Comparison of ENCODE assay signal across 18 mouse cellular contexts in genomic region chr2:51238992-51239391, GRCm38 (mm10).
DNase-seq lines count a peak whose midpoint lies in the region; ATAC-seq and TF ChIP-seq lines count a peak whose summit lies in the region.
"Had no signal": no experiment of that assay in that cellular context is flagged by ENCODE, and none has a peak within 500 bp of the region (broad histone marks: within the 10 kb centered on the region; RNA-seq: fewer than 3 reads in every experiment).

No protein-coding gene starts in this region.

- DNase-seq in kidney, postnatal 14 days, result no peak
- no peak for DNase-seq in testis, postnatal 10 days (ENCODE audit: low spot score)
- DNase-seq: adrenal gland, adult 2 months; cerebellum, adult 11 months; cerebellum, postnatal 36 days; layer of hippocampus, postnatal 36 days; right cerebral cortex, postnatal 25 days; thymus, adult 2 months had no signal

- H3K27ac ChIP-seq in kidney, embryonic 15.5 days, result no peak overlapping the region
- H3K27ac ChIP-seq in midbrain, embryonic 15.5 days, result no peak overlapping the region
- H3K27ac ChIP-seq in midbrain, embryonic 13.5 days, result no peak overlapping the region
- peak overlapping the region; percentile 79 for H3K27ac ChIP-seq in embryonic fibroblast, embryonic 13.5 days (ENCODE audit: insufficient read depth, low read length)
- H3K27ac ChIP-seq: forebrain, embryonic 15.5 days had no signal

- no peak overlapping the region for H3K9ac ChIP-seq in kidney, embryonic 15.5 days
- no peak overlapping the region for H3K9ac ChIP-seq in midbrain, embryonic 15.5 days
- no peak overlapping the region for H3K9ac ChIP-seq in midbrain, embryonic 13.5 days (replicated peaks)
- H3K9ac ChIP-seq: forebrain, embryonic 15.5 days had no signal

- H3ac ChIP-seq in myocyte (ENCODE audit: control insufficient read depth, insufficient read length), result no peak overlapping the region

- peak overlapping the region; percentile 48; the same call in 1 of the 2 replicates for H3K4me2 ChIP-seq in kidney, embryonic 15.5 days
- peak overlapping the region; percentile 34; the same call in 1 of the 2 replicates for H3K4me2 ChIP-seq in midbrain, embryonic 15.5 days
- no peak overlapping the region for H3K4me2 ChIP-seq in midbrain, embryonic 13.5 days (replicated peaks)
- peak overlapping the region; percentile 82 for H3K4me2 ChIP-seq in myocyte (ENCODE audit: low read depth)
- H3K4me2 ChIP-seq: liver, embryonic 11.5 days had no signal

- no peak for TF ChIP-seq CTCF in embryonic fibroblast, embryonic 13.5 days (IDR thresholded peaks at IDR 0.05; ENCODE audit: borderline replicate concordance, insufficient read depth, low read length)

- H3K36me3 ChIP-seq in kidney, embryonic 15.5 days, result no peaks in the 10 kb centered on the region
- H3K36me3 ChIP-seq in midbrain, embryonic 15.5 days (replicated peaks), result no peaks in the 10 kb centered on the region
- H3K36me3 ChIP-seq in midbrain, embryonic 13.5 days, result no peaks in the 10 kb centered on the region
- H3K36me3 ChIP-seq in myocyte (ENCODE audit: control insufficient read depth, insufficient read depth), result no peaks in the 10 kb centered on the region
- H3K36me3 ChIP-seq: forebrain, embryonic 15.5 days had no signal

- H3K4me1 ChIP-seq in kidney, embryonic 15.5 days, result peaks cover 12% of the 10 kb centered on the region
- peaks cover 12% of the 10 kb centered on the region; the same call in 1 of the 2 replicates for H3K4me1 ChIP-seq in midbrain, embryonic 15.5 days
- H3K4me1 ChIP-seq in midbrain, embryonic 13.5 days (replicated peaks), result peaks cover 23% of the 10 kb centered on the region
- peaks cover 12% of the 10 kb centered on the region for H3K4me1 ChIP-seq in embryonic fibroblast, embryonic 13.5 days (ENCODE audit: control insufficient read depth, insufficient read depth, low read length)
- H3K4me1 ChIP-seq: megakaryocyte, embryonic 14.5 days had no signal

- H3K27me3 ChIP-seq in kidney, embryonic 15.5 days, result no peaks in the 10 kb centered on the region
- H3K27me3 ChIP-seq in midbrain, embryonic 15.5 days (replicated peaks), result no peaks in the 10 kb centered on the region
- no peaks in the 10 kb centered on the region for H3K27me3 ChIP-seq in midbrain, embryonic 13.5 days
- no peaks in the 10 kb centered on the region for H3K27me3 ChIP-seq in myocyte (ENCODE audit: control insufficient read depth, insufficient read depth, insufficient read length)
- H3K27me3 ChIP-seq: forebrain, embryonic 15.5 days; megakaryocyte, embryonic 14.5 days had no signal

- no peaks in the 10 kb centered on the region for H3K79me2 ChIP-seq in myocyte (ENCODE audit: control insufficient read depth, insufficient read depth)

- no peak overlapping the region for H3K4me3 ChIP-seq in kidney, embryonic 15.5 days (replicated peaks)
- no peak overlapping the region for H3K4me3 ChIP-seq in midbrain, embryonic 15.5 days
- H3K4me3 ChIP-seq in midbrain, embryonic 13.5 days (replicated peaks), result no peak overlapping the region
- no peak overlapping the region for H3K4me3 ChIP-seq in embryonic fibroblast, embryonic 13.5 days (ENCODE audit: insufficient read depth, low read length)
- no peak overlapping the region for H3K4me3 ChIP-seq in myocyte
- H3K4me3 ChIP-seq: erythroblast, embryonic 14.5 days; forebrain, embryonic 15.5 days; megakaryocyte, embryonic 14.5 days had no signal

- TF ChIP-seq POLR2A in embryonic fibroblast, embryonic 13.5 days (IDR thresholded peaks at IDR 0.05; ENCODE audit: low read depth, low read length), result no peak
- no peak for TF ChIP-seq POLR2A in myocyte (IDR thresholded peaks at IDR 0.05; ENCODE audit: insufficient read length, low read depth)

- 14% methylated on average over 4 of the region's 4 CpGs for WGBS in kidney, embryonic 15.5 days
- 55% methylated on average over 4 of the region's 4 CpGs for WGBS in midbrain, embryonic 15.5 days
- WGBS in midbrain, embryonic 13.5 days, result 68% methylated on average over 4 of the region's 4 CpGs

- no peaks in the 10 kb centered on the region for H3K9me3 ChIP-seq in kidney, embryonic 15.5 days (replicated peaks)
- H3K9me3 ChIP-seq in midbrain, embryonic 15.5 days, result no peaks in the 10 kb centered on the region
- no peaks in the 10 kb centered on the region for H3K9me3 ChIP-seq in midbrain, embryonic 13.5 days
- H3K9me3 ChIP-seq: forebrain, embryonic 15.5 days; megakaryocyte, embryonic 14.5 days had no signal

- ATAC-seq in kidney, embryonic 15.5 days (replicated peaks; ENCODE audit: low FRiP score), result no peak
- no peak for ATAC-seq in midbrain, embryonic 15.5 days (replicated peaks)
- ATAC-seq in midbrain, embryonic 13.5 days, result no peak
- ATAC-seq: CD4-positive, CD25-positive, alpha-beta regulatory T cell, adult 4 months had no signal

TF ChIP-seq in myocyte, 11 proteins besides CTCF, POLR2A, EP300 and RAD21:
- TF ChIP-seq REST (IDR thresholded peaks at IDR 0.05; ENCODE audit: insufficient read depth, insufficient read length), result no peak
- no peak for TF ChIP-seq E2F4 (IDR thresholded peaks at IDR 0.05; ENCODE audit: insufficient read depth)
- no peak for TF ChIP-seq POLR2AphosphoS2 (IDR thresholded peaks at IDR 0.05; ENCODE audit: insufficient read length, low read depth)
- no peak for TF ChIP-seq USF1 (IDR thresholded peaks at IDR 0.05; ENCODE audit: low read depth)
- TF ChIP-seq MYOD1 (IDR thresholded peaks at IDR 0.05; ENCODE audit: control insufficient read depth in 1 of 3, insufficient read length in 2 of 3, low read depth in 2 of 3), result no peak
- no peak for TF ChIP-seq TCF12 (IDR thresholded peaks at IDR 0.05; ENCODE audit: insufficient read depth, poor library complexity, severe bottlenecking)
- TF ChIP-seq CEBPB (IDR thresholded peaks at IDR 0.05; ENCODE audit: insufficient read depth, poor library complexity, severe bottlenecking), result no peak
- TF ChIP-seq SRF (IDR thresholded peaks at IDR 0.05; ENCODE audit: control insufficient read depth, insufficient read length, low read depth), result no peak
- TF ChIP-seq MAX (IDR thresholded peaks at IDR 0.05; ENCODE audit: low read depth), result no peak
